Mouse (Mus musculus) limb, embryonic 15.5 days (tissue): Measurements from ENCODE around the gene Ppp1r3e. TPM values are rescaled to one million over a fixed set of nuclear protein-coding genes. Genes with fewer than 3 reads are reported as not detected.

ENCODE experiments used
- ATAC-seq: fragments of 200-750 bp; cut with Nextera tagmentation; 2 replicates; pipeline ENCODE4 v1.8.0; 2017; ENCODE audit warnings: low read depth, moderate TSS enrichment; ENCODE audit not compliant: insufficient number of reproducible peaks, low FRiP score, low TSS enrichment
- H3K27ac ChIP-seq: fragments of 300-500 bp; sonication (generic); 2 replicates; pipeline ENCODE4 v1.5.1; 2015; ENCODE audit warnings: moderate library complexity, mild to moderate bottlenecking, inconsistent platforms
- H3K27me3 ChIP-seq: fragments of 300-500 bp; sonication (generic); 2 replicates; pipeline ENCODE4 v1.6.1; 2015; ENCODE audit warnings: inconsistent platforms
- H3K36me3 ChIP-seq: fragments of 300-500 bp; sonication (generic); 2 replicates; pipeline ENCODE4 v1.6.1; 2015; ENCODE audit warnings: inconsistent platforms
- H3K4me1 ChIP-seq: fragments of 300-500 bp; sonication (generic); 2 replicates; pipeline ENCODE4 v1.6.1; 2015; ENCODE audit warnings: inconsistent platforms
- H3K4me2 ChIP-seq: fragments of 300-500 bp; sonication (generic); 2 replicates; pipeline ENCODE4 v1.6.1; 2015; ENCODE audit warnings: mild to moderate bottlenecking, inconsistent platforms
- H3K4me3 ChIP-seq: fragments of 300-500 bp; sonication (generic); 2 replicates; pipeline ENCODE4 v1.5.1; 2015; ENCODE audit warnings: mild to moderate bottlenecking, inconsistent platforms
- H3K9ac ChIP-seq: fragments of 300-500 bp; sonication (generic); 2 replicates; pipeline ENCODE4 v1.6.1; 2015; ENCODE audit warnings: inconsistent platforms
- H3K9me3 ChIP-seq: fragments of 300-500 bp; sonication (generic); 2 replicates; pipeline ENCODE4 v1.6.1; 2016; ENCODE audit warnings: inconsistent platforms
- WGBS: fragments of 180-500 bp; shearing (Covaris S2); methylation state at CpG from one replicate; pipeline ENCODE4 v1.1.7; 2015; 5-methylcytosine and 5-hydroxymethylcytosine counted together
- polyA plus RNA-seq: library from polyadenylated mRNA; unstranded; fragments of >200 nt; fragmentation: Nextera tagmentation; extraction: Ambion mirVana; gene quantifications from 2 replicates; pipeline ENCODE4 v1.2.1, GENCODE M21; 2015

Gene Ppp1r3e
- polyA plus RNA-seq, 1 experiment from 2014 or later = 1.0 TPM

DNA sequence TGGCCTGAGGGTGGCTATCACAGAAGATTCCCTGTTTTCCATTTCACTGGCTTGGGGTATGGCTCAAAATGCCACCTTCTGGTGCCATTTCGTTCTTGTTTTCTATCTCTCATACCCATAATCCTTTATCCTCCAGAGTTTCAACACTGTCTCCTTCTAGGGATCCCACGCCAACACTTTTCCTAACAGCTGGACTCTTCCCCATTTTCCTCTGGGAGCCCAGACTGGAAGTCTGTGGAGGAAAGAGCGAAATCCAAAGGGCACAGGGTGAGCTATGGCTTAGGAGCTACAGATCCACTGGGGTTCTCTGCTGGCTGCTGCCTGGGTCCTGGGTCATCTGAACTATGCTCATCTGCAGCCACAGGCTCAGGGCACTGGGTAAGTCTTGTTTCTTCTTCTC is 3.2 kb downstream of the Ppp1r3e start:
- peaks cover 14% of the 10 kb centered on the region for H3K4me1 ChIP-seq
- no peak overlapping the region for H3K4me3 ChIP-seq
- H3K9ac ChIP-seq = no peak overlapping the region
- ATAC-seq = no peak
- peaks cover 28% of the 10 kb centered on the region for H3K27me3 ChIP-seq
- H3K9me3 ChIP-seq = no peaks in the 10 kb centered on the region
- H3K27ac ChIP-seq = no peak overlapping the region
- no peaks in the 10 kb centered on the region for H3K36me3 ChIP-seq
- no peak overlapping the region for H3K4me2 ChIP-seq
- WGBS = 85% methylated on average over 3 of the region's 3 CpGs

DNA sequence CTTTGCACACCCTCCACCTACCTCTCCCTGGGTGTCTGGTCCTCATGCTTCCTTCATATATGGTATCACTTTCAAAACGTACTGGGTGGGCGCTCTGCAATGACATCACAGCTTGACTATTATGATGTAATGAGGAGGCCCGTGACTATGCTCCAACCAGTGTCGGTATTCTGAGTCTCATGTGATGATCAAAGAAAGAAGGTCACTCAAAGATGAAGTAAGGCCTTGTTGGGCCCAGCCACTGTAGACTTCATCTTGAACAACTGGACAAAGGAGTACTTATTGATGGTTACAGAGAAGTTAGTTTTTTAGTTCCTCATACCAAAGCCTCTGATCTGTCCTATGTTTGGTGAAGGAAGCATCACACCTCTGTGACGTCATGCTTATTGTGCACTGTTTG is 6.5 kb downstream of the Ppp1r3e start, which contains the start of gene Homez:
TSS of gene Homez (minus strand) at position 101 of the 400 bp plus-strand sequence.
- Histone ChIP-seq H3K4me1 (peaks cover 4% of the 10 kb centered on the region), H3K4me3 (no peak within 1 kb of the TSS), H3K27ac (no peak within 1 kb of the TSS), H3K9ac (no peak within 1 kb of the TSS), H3K9me3 (no peaks in the 10 kb centered on the region), H3K4me2 (no peak within 1 kb of the TSS), H3K36me3 (no peaks in the 10 kb centered on the region), H3K27me3 (peaks cover 7% of the 10 kb centered on the region; the same call in 1 of the 2 replicates)
- ATAC-seq = no peak
- WGBS = 80% methylated on average over 5 of the region's 5 CpGs

DNA sequence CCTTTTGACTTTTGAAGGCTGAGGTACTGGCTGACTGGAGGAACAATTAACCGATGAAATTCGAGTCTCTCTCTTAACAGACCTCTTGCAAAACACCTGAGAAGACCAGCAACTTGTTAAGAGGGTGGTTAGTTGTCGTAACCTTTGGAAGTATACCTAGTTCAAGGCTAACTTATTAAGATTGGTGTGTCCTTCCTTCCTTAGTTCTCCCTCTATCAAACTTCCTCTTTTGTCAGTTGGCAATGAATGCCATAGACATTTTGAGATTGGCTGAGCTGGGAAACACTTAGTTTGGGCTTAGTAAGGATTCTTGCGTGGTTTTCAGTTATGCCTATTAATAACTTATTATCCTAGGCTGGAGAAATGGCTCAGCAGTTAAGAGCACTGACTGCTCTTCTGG is 9.3 kb downstream of the Ppp1r3e start:
- Histone ChIP-seq H3K9ac (no peak overlapping the region), H3K4me2 (no peak overlapping the region), H3K9me3 (no peaks in the 10 kb centered on the region), H3K4me3 (no peak overlapping the region), H3K4me1 (peaks cover 8% of the 10 kb centered on the region; the same call in 1 of the 2 replicates), H3K27me3 (no peaks in the 10 kb centered on the region), H3K36me3 (no peaks in the 10 kb centered on the region), H3K27ac (no peak overlapping the region)
- no peak for ATAC-seq
- WGBS = 74% methylated on average over 4 of the region's 4 CpGs

DNA sequence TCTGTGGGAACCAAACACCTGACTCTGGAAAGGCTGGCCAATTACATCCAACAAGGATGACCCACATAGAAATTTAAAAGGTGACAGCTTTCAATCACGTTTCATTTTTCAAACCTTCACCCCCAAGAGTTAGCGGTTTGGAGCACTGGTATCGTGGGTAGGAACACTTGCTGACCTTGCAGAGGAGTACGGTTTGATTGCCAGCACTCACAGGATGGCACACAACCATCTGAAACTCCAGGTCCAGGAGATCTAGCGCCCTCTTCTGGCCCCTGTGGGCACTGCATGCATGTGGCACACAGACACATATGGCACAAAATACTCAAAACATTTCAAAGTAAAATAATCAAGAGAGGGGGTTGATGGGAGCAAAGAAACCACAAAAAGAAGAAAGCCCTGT is 10.4 kb downstream of the Ppp1r3e start:
- WGBS = 59% methylated on average over 5 of the region's 5 CpGs
- Histone ChIP-seq H3K4me2 (no peak overlapping the region), H3K36me3 (no peaks in the 10 kb centered on the region), H3K9me3 (no peaks in the 10 kb centered on the region), H3K9ac (no peak overlapping the region), H3K27me3 (no peaks in the 10 kb centered on the region), H3K27ac (no peak overlapping the region), H3K4me1 (peaks cover 8% of the 10 kb centered on the region; the same call in 1 of the 2 replicates), H3K4me3 (no peak overlapping the region)
- no peak for ATAC-seq

DNA sequence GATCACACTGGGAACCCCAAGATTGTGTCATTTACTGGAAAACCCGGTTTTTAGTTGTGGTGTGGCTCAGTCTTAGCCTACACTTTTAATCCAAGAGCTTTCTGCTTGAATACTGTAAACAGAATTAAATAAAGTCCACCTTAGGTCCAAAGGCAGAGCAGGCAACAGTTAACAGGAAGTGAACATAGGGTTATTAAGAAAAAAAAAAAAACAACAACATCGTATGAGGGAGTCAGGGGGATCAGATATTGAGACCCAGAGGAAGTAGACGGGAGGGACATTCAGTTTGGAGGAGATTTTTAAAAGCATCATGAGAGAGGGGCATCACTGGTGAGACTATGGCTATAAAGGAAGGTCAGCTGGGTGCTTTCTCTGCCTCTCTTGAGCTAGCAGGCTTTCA is 11.1 kb downstream of the Ppp1r3e start:
- WGBS = 49% methylated on average over 3 of the region's 3 CpGs
- Histone ChIP-seq H3K9me3 (no peaks in the 10 kb centered on the region), H3K27me3 (no peaks in the 10 kb centered on the region), H3K27ac (no peak overlapping the region), H3K9ac (no peak overlapping the region), H3K4me1 (peaks cover 8% of the 10 kb centered on the region; the same call in 1 of the 2 replicates), H3K4me2 (no peak overlapping the region), H3K4me3 (no peak overlapping the region), H3K36me3 (no peaks in the 10 kb centered on the region)
- no peak for ATAC-seq

DNA sequence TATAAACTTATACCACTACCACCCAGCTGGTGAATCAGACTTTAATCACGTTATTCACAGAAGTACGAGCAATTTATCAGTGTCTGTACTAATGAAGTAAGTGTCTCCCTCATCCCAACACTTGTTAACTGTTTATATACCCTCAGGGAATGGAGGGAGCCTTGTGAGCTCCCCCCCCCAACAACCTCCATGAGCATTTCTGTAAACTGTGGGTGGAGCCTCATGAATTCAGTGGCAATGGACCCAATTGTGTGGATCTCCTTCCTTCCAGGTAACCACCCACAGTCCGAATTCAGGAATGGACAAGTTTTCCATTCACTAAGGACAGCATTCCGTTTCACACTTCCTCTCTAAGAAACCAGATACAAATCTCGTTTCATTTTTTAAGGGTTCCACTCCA is 11.7 kb downstream of the Ppp1r3e start:
- WGBS = 68% methylated on average over 5 of the region's 5 CpGs
- H3K27ac ChIP-seq = no peak overlapping the region

DNA sequence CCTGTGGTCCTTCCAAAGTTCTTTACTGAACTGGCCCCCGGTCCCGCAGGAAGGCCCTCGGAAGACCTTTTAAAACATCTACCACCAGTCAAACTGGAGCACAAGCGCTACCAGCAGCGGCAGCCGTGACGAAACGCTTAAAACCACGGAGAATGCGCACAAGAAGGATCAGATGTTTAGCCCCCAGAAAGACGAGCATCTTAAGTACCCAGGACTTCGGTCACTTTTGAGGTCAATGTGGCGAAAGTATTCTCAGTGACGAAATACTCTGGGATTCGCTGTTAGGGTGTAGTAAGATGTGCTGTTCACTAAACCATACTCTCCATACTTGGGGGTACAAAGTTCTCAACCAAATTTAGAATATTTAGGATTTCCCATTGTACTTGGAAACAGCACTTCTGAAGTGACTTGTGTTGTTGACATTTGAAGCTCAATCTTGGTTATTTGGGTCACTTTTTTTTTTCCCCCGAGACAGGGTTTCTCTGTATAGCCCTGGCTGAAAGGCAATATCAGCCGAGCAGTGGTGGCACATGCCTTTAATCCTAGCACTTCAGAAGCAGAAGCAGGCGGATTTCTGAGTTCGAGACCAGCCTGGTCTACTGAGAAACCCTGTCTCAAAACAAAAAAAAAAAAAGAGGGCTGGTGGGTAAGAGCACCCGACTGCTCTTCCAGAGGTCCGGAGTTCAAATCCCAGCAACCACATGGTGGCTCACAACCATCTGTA is 12.9 kb downstream of the Ppp1r3e start:
- Histone ChIP-seq H3K9me3 (no peaks in the 10 kb centered on the region), H3K27me3 (no peaks in the 10 kb centered on the region), H3K9ac (peak overlapping the region; percentile 89), H3K4me3 (peak overlapping the region; percentile 96), H3K4me1 (peaks cover 8% of the 10 kb centered on the region; the same call in 1 of the 2 replicates), H3K27ac (peak overlapping the region; percentile 67), H3K36me3 (no peaks in the 10 kb centered on the region), H3K4me2 (peak overlapping the region; percentile 67)
- no peak for ATAC-seq
- WGBS = 15% methylated on average over 21 of the region's 21 CpGs

More for the DNA sequence above, 11.7 kb downstream of the Ppp1r3e start:
- H3K4me1 ChIP-seq = peaks cover 8% of the 10 kb centered on the region; the same call in 1 of the 2 replicates
- H3K4me2 ChIP-seq = no peak overlapping the region
- ATAC-seq = no peak
- H3K4me3 ChIP-seq = no peak overlapping the region
- H3K9ac ChIP-seq = no peak overlapping the region
- H3K36me3 ChIP-seq = no peaks in the 10 kb centered on the region
- H3K9me3 ChIP-seq = no peaks in the 10 kb centered on the region
- no peaks in the 10 kb centered on the region for H3K27me3 ChIP-seq

DNA sequence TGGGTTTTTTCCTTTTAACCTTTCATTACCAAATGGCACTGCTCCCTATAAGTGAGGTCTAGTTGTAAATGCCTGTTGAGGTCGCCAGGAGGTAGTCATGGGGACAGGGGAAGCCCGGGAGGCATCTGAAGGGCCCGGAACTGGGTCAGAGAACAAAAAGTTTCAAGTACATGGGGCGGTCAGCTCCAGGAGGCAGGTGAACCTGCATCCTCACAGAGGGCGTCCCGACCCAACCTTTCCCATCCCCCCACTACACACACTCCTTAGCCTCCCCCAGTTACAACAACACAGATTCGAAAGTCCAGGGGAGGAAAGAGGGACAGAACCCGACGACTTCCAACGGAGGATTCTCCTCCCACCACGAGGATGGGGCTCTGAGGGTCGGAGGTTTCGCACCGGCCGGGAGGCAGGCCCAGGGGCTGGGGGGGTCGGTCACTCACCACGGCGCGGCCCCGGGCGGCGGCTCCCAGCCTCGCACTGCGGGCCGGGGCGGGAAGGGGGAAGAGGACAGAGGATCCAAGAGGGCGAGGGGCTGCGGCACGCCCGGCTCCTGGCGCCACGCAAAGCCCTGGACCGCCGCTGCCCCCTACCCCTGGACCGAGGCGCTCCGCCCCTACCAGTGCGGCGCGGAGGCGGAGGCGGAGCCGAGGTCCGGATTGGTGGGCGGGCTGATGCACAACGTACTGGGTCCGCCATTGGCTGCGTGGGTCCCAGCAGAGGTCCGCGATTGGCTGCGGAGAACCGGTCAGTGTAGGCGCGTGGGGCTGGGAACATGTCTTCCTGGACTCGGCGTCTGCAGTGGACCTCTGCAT is 13.6 kb downstream of the Ppp1r3e start:
- under 1% methylated on average over 56 of the region's 56 CpGs for WGBS
- Histone ChIP-seq H3K27me3 (no peaks in the 10 kb centered on the region), H3K4me2 (peak overlapping the region; percentile 67), H3K9ac (peak overlapping the region; percentile 89), H3K4me3 (peak overlapping the region; percentile 96), H3K4me1 (peaks cover 8% of the 10 kb centered on the region; the same call in 1 of the 2 replicates), H3K36me3 (no peaks in the 10 kb centered on the region), H3K9me3 (no peaks in the 10 kb centered on the region), H3K27ac (peak overlapping the region; percentile 76)
- ATAC-seq = peak; percentile 100

DNA sequence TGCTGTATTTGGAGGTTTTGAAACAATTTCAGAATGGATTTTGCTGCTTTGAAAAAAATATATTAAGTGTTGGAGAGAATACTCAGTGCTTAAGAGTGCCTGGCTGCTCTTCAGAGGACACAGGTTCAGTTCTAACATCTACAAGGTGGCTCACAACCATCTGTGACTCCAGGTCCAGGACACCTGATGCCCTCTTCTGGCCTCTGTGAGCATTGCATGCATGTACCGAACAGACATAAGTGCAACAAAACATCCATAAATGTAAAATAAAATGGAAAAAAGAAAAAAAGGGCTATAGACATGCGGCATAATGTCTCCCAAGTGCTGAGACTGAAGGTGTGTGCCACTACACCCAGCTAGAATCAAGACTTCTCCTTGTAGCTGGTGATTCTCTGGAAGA is 16.8 kb downstream of the Ppp1r3e start:
- H3K4me2 ChIP-seq = no peak overlapping the region
- H3K9me3 ChIP-seq = no peaks in the 10 kb centered on the region
- H3K9ac ChIP-seq = no peak overlapping the region
- no peak for ATAC-seq
- WGBS = 42% methylated on average over 2 of the region's 2 CpGs
- peaks cover 8% of the 10 kb centered on the region; the same call in 1 of the 2 replicates for H3K4me1 ChIP-seq
- H3K4me3 ChIP-seq = no peak overlapping the region
- H3K27me3 ChIP-seq = no peaks in the 10 kb centered on the region
- no peak overlapping the region for H3K27ac ChIP-seq
- H3K36me3 ChIP-seq = peaks cover 18% of the 10 kb centered on the region

DNA sequence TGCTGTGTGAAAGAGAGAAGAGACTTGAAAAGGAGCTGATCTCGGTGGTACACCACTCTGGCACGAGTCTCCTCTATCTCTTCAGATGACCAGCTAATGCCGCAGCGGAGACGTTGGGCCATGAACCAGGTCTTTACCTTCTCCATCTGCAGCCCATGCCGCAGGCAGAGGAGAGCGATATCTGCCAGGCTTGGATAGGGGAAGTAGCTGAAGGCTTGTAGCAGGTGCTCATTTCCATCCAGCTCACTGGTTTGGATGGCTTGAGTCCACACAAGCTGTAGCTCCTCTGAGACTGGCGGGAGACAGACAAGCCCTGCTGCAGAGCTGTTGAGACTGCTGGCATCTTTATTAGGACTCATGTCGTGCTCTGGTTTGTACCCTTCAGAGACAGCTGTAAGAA is 19.5 kb downstream of the Ppp1r3e start:
- Histone ChIP-seq H3K4me3 (no peak overlapping the region), H3K4me1 (no peaks in the 10 kb centered on the region), H3K9ac (no peak overlapping the region), H3K27ac (no peak overlapping the region), H3K36me3 (peaks cover 23% of the 10 kb centered on the region), H3K27me3 (no peaks in the 10 kb centered on the region), H3K9me3 (no peaks in the 10 kb centered on the region), H3K4me2 (no peak overlapping the region)
- ATAC-seq = no peak
- 87% methylated on average over 9 of the region's 9 CpGs for WGBS

DNA sequence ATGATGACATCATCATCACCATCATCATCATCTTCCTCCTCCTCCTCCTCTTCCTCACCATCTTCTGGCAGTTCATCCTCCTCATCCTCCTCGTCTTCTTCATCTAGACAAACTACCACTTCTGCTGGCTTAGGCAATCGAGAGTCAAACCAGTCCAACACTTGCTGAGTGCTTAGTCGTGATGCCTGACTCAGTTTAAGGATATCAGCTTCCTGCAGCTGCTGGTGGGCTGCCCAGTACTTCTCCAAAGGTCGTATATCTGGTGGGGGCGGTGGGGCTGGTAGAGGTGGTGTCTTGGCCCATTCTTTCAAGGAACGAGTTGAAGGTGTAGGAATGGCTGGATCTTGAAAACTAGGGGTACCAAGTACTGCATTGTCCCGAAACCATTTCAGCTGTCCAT is 20.6 kb downstream of the Ppp1r3e start:
- no peaks in the 10 kb centered on the region for H3K27me3 ChIP-seq
- no peak for ATAC-seq
- H3K4me1 ChIP-seq = no peaks in the 10 kb centered on the region
- H3K9ac ChIP-seq = no peak overlapping the region
- H3K4me2 ChIP-seq = no peak overlapping the region
- H3K4me3 ChIP-seq = no peak overlapping the region
- H3K36me3 ChIP-seq = peaks cover 23% of the 10 kb centered on the region
- H3K9me3 ChIP-seq = no peaks in the 10 kb centered on the region
- no peak overlapping the region for H3K27ac ChIP-seq
- 84% methylated on average over 7 of the region's 7 CpGs for WGBS

DNA sequence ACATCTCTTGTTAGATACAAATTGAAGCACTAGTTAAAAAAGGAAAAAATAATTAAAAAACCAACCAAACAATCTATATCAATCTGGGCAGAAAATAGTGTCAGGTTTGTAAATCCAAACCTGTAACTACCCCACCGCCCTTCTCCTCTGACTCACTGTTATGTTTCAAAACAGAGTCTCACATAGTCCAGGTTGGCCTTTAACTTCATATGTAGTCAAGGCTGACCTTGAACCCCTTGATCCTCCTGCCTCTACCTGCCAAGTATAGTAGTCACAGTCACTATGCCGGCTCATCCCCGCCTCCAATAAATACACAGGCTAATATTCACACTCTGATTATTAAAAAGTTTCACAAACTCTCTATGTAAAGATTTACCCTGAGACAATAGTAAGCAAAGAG is 21.6 kb downstream of the Ppp1r3e start:
- 95% methylated on average over 3 of the region's 3 CpGs for WGBS
- Histone ChIP-seq H3K4me1 (no peaks in the 10 kb centered on the region), H3K27me3 (no peaks in the 10 kb centered on the region), H3K9ac (no peak overlapping the region), H3K27ac (no peak overlapping the region), H3K9me3 (no peaks in the 10 kb centered on the region), H3K36me3 (peaks cover 23% of the 10 kb centered on the region), H3K4me2 (no peak overlapping the region), H3K4me3 (no peak overlapping the region)
- no peak for ATAC-seq
